Mouse (Mus musculus) liver, adult 2 months (tissue): ENCODE measurements around the gene Myo7a.

Experiments used
- CTCF ChIP-seq: fragments of 200-500 bp; IDR thresholded peaks from 2 replicates; pipeline ENCODE4 v1.5.1; 2011; ENCODE audit warnings: low read depth, low read length, control low read depth
- POLR2A ChIP-seq: fragments of 200-500 bp; IDR thresholded peaks from 2 replicates; pipeline ENCODE4 v1.6.1; 2011; ENCODE audit warnings: low read length, control low read depth; ENCODE audit not compliant: insufficient read depth; ENCODE audit errors: extremely low read depth

DNA sequence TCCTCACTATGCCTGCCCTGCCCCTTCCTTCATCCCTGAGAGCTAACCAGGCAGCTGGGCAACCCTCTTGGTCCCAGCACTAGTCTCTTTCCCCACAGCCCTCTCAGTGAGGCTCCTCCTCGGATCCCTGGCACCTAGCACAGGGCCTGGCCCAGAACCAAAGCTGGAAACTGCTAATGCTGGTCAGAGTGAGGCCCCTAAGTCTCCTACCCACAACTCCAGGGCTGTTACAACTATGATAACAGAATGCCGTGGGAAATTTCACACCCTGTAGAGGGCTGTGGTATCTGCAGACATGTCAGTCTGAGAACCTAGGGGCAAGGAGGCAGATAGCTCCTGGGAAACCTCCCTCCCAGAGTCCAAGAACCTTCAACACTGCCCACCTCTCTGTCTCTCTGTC is 21.3 kb upstream of the Myo7a start:
- no peak for TF ChIP-seq POLR2A
- TF ChIP-seq CTCF, result no peak
